ENCODE assay signal across 8 mouse cellular contexts in genomic region chr17:4993840-4994503, GRCm38 (mm10). TPM values are rescaled to one million over a fixed set of nuclear protein-coding genes. Genes with fewer than 3 reads are reported as not detected.
DNase-seq lines count a peak whose midpoint lies in the region; ATAC-seq and TF ChIP-seq lines count a peak whose summit lies in the region.

Gene Arid1b, plus strand, starts transcription at chr17:4994332.

- no peaks in the 10 kb centered on the region for H3K9me3 ChIP-seq in embryonic facial prominence, embryonic 14.5 days (ENCODE audit: control insufficient read depth, low read length)

- H3K4me1 ChIP-seq in embryonic facial prominence, embryonic 14.5 days (ENCODE audit: control insufficient read depth, insufficient read depth, low read length), result peaks cover 6% of the 10 kb centered on the region
- peaks cover 8% of the 10 kb centered on the region; the same call in 1 of the 2 replicates for H3K4me1 ChIP-seq in liver, adult 2 months (ENCODE audit: control insufficient read depth, insufficient read depth, low read length)

- peak within 1 kb of the TSS; percentile 97 for H3K4me3 ChIP-seq in embryonic facial prominence, embryonic 14.5 days (ENCODE audit: low read depth, low read length)
- H3K4me3 ChIP-seq in liver, adult 2 months (ENCODE audit: insufficient read depth, low read depth, low read length), result peak within 1 kb of the TSS; percentile 100

- peak; percentile 83 for ATAC-seq in embryonic facial prominence, embryonic 14.5 days (ENCODE audit: low read depth)
- ATAC-seq in monocyte, adult 5-6 weeks (replicated peaks; ENCODE audit: insufficient number of reproducible peaks, low FRiP score, low TSS enrichment, poor library complexity, severe bottlenecking), result peak; percentile 74

- no peaks in the 10 kb centered on the region for H3K27me3 ChIP-seq in embryonic facial prominence, embryonic 14.5 days (replicated peaks; ENCODE audit: control insufficient read depth, insufficient read depth, low read length)
- no peaks in the 10 kb centered on the region for H3K27me3 ChIP-seq in liver, adult 2 months (ENCODE audit: control insufficient read depth, insufficient read depth, low read length)

- 1% methylated on average over 53 of the region's 58 CpGs for WGBS in embryonic facial prominence, embryonic 14.5 days
- WGBS in liver, adult 2 months, result 0% methylated on average over 57 of the region's 58 CpGs

- H3K4me2 ChIP-seq in embryonic facial prominence, embryonic 14.5 days (ENCODE audit: low read depth, low read length), result peak within 1 kb of the TSS; percentile 63

- TF ChIP-seq POLR2A in liver, adult 2 months (IDR thresholded peaks at IDR 0.05; ENCODE audit: extremely low read depth, insufficient read depth, low read length), result peak; percentile 83

- no peaks in the 10 kb centered on the region for H3K36me3 ChIP-seq in embryonic facial prominence, embryonic 14.5 days (ENCODE audit: control insufficient read depth, insufficient read depth, low read length)
- H3K36me3 ChIP-seq in liver, adult 2 months (ENCODE audit: control insufficient read depth, insufficient read depth, low read length), result no peaks in the 10 kb centered on the region

- DNase-seq in A20 (ENCODE audit: low read depth, low spot score), result peak; percentile 90
- peak; percentile 80 to 87 for DNase-seq in adrenal gland, postnatal 36 days
- DNase-seq in embryonic facial prominence, embryonic 14.5 days (ENCODE audit: low spot score), result peak; percentile 94
- DNase-seq in heart, adult 8-10 months (ENCODE audit: low spot score), result peak; percentile 72
- peak; percentile 77 to 79 for DNase-seq in kidney, adult 8-10 months
- DNase-seq in liver, adult 2 months (ENCODE audit: extremely low read depth, low read depth, low spot score), result peak; percentile 93
- DNase-seq in spleen, postnatal 36 days (ENCODE audit: low spot score in 2 of 2), result peak; percentile 86

- peak within 1 kb of the TSS; percentile 100 for H3K9ac ChIP-seq in embryonic facial prominence, embryonic 14.5 days (ENCODE audit: low read depth, low read length)
- H3K9ac ChIP-seq in liver, adult 2 months (ENCODE audit: low read depth, low read length), result peak within 1 kb of the TSS; percentile 100

- peaks cover 26% of the 10 kb centered on the region for H3K79me2 ChIP-seq in liver, adult 2 months (ENCODE audit: control insufficient read depth, insufficient read depth, low read length)

- TF ChIP-seq CTCF in liver, adult 2 months (IDR thresholded peaks at IDR 0.05; ENCODE audit: low read depth, low read length), result no peak

- peak within 1 kb of the TSS; percentile 100 for H3K27ac ChIP-seq in embryonic facial prominence, embryonic 14.5 days (replicated peaks; ENCODE audit: low read depth, low read length)
- peak within 1 kb of the TSS; percentile 99 for H3K27ac ChIP-seq in liver, adult 2 months (replicated peaks; ENCODE audit: insufficient read depth, low read depth, low read length)

RNA-seq across cellular contexts. Expression of gene Arid1b, which starts in this region (rescaled TPM):
- total RNA-seq in adrenal gland, postnatal 36 days (2021), result 10 to 100 TPM; 58.6 to 65.2 TPM
- 12.4 and 14.3 TPM in 2 replicates for polyA plus RNA-seq in embryonic facial prominence, embryonic 14.5 days (2014; fragmentation: Nextera tagmentation; extraction: Ambion mirVana)
- total RNA-seq in heart, adult 8-10 months (2022), result 10 to 100 TPM; 25.0 to 27.2 (median 26.2) TPM
- total RNA-seq in liver, adult 2 months (2014; rRNA removed), result 9.7 and 12.5 TPM in 2 replicates
- polyA plus RNA-seq in liver, adult 2 months (2012; rRNA removed), result 11.7 and 12.1 TPM in 2 replicates
- total RNA-seq in monocyte, adult 5-6 weeks (2017), result 15.9 to 37.8 TPM (median 20.9 TPM) in 3 replicates

Comparison
In these comparisons a context has a peak if more than half of its experiments do, and no peak if none do; other contexts are left out.
1. Peak in every context shown above with its lines: DNase-seq, ATAC-seq, H3K4me3 ChIP-seq and H3K27ac ChIP-seq.